Mouse (Mus musculus) embryonic facial prominence, embryonic 14.5 days (tissue): ENCODE measurements at regions not wholly inside any gene's neighbourhood (a gene's known extent, or its start where the extent isn't known, plus 50 kb on each side); places are given as distances from the start of the nearest gene placed in this dataset.

Experiments
- ATAC-seq: fragments of 200-750 bp; cut with Nextera tagmentation; 2 replicates; pipeline ENCODE4 v1.8.0; 2017; ENCODE audit warnings: low read depth, moderate number of reproducible peaks, moderate TSS enrichment
- DNase-seq: peaks from one replicate; pipeline ENCODE4 v3.0.0-alpha.2; 2015; ENCODE audit warnings: low spot score
- H3K27ac ChIP-seq: fragments of 300-500 bp; sonication (generic); replicated peaks from 2 replicates; pipeline ENCODE4 v1.5.1; 2014; ENCODE audit warnings: low read depth, mild to moderate bottlenecking, low read length, moderate library complexity
- H3K27me3 ChIP-seq: fragments of 300-500 bp; sonication (generic); replicated peaks from 2 replicates; pipeline ENCODE4 v1.6.1; 2014; ENCODE audit warnings: low read length; ENCODE audit not compliant: control insufficient read depth, insufficient read depth
- H3K36me3 ChIP-seq: fragments of 300-500 bp; sonication (generic); 2 replicates; pipeline ENCODE4 v1.6.1; 2014; ENCODE audit warnings: low read length, mixed read lengths; ENCODE audit not compliant: control insufficient read depth, insufficient read depth
- H3K4me1 ChIP-seq: fragments of 300-500 bp; sonication (generic); 2 replicates; pipeline ENCODE4 v1.6.1; 2014; ENCODE audit warnings: antibody characterized with exemption, low read length; ENCODE audit not compliant: control insufficient read depth, insufficient read depth
- H3K4me2 ChIP-seq: fragments of 300-500 bp; sonication (generic); 2 replicates; pipeline ENCODE4 v1.6.1; 2014; ENCODE audit warnings: low read depth, mild to moderate bottlenecking, low read length, moderate library complexity, mixed read lengths
- H3K4me3 ChIP-seq: fragments of 300-500 bp; sonication (generic); 2 replicates; pipeline ENCODE4 v1.5.1; 2014; ENCODE audit warnings: low read depth, mild to moderate bottlenecking, low read length
- H3K9ac ChIP-seq: fragments of 300-500 bp; sonication (generic); 2 replicates; pipeline ENCODE4 v1.6.1; 2014; ENCODE audit warnings: low read depth, mild to moderate bottlenecking, low read length, moderate library complexity, mixed read lengths
- H3K9me3 ChIP-seq: fragments of 300-500 bp; sonication (generic); 2 replicates; pipeline ENCODE4 v1.6.1; 2016; ENCODE audit warnings: low read length; ENCODE audit not compliant: control insufficient read depth
- WGBS: fragments of 180-500 bp; shearing (Covaris S2); extraction: QIAGEN DNeasy Blood & Tissue Kit; methylation state at CpG from one replicate; pipeline ENCODE4 v1.1.7; 2014; 5-methylcytosine and 5-hydroxymethylcytosine counted together

DNA sequence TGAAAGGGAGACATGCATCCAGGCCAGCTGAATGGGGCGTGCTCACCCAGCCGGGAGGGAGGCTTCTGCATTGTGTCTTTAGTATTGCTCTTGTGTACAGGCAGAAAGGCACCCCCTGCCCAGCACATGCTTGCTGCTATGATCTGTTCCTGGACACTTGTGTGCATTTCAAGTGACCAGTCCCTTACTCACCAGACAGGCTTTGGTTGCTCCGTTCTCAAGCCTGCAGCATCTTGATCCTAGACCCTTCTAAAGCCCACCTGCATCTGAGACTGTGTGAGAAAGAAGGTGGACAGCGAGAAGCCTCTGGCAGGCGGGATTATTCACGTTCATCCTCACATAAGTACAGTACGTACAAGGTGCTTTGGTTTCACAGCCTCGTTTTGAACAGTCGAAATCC is 336.5 kb upstream of the Sall1 start:
- DNase-seq (no peak), ATAC-seq (no peak)
- Histone ChIP-seq H3K4me3 (no peak overlapping the region), H3K9me3 (no peaks in the 10 kb centered on the region), H3K36me3 (no peaks in the 10 kb centered on the region), H3K9ac (no peak overlapping the region), H3K4me2 (no peak overlapping the region), H3K27ac (no peak overlapping the region), H3K4me1 (0 out of 2 replicates have a peak, but pooled peaks cover 3% of the 10 kb centered on the region), H3K27me3 (no peaks in the 10 kb centered on the region)
- WGBS = 86% methylated on average over 9 of the region's 9 CpGs

GRCm38 (mm10) chr8:89372761-89373160 is 328.8 kb upstream of the Sall1 start:
- no peak for ATAC-seq
- Histone ChIP-seq H3K27me3 (no peaks in the 10 kb centered on the region), H3K4me1 (no peaks in the 10 kb centered on the region), H3K4me3 (no peak overlapping the region), H3K27ac (no peak overlapping the region), H3K36me3 (no peaks in the 10 kb centered on the region), H3K9me3 (no peaks in the 10 kb centered on the region), H3K4me2 (no peak overlapping the region), H3K9ac (no peak overlapping the region)
- 80% methylated on average over 3 of the region's 3 CpGs for WGBS
- no peak for DNase-seq

GRCm38 (mm10) chr8:89371773-89372132 is 327.8 kb upstream of the Sall1 start:
- no peaks in the 10 kb centered on the region for H3K27me3 ChIP-seq
- no peak overlapping the region for H3K27ac ChIP-seq
- H3K4me3 ChIP-seq = no peak overlapping the region
- H3K9ac ChIP-seq = no peak overlapping the region
- ATAC-seq (no peak), DNase-seq (no peak)
- H3K4me1 ChIP-seq = no peaks in the 10 kb centered on the region
- no peaks in the 10 kb centered on the region for H3K36me3 ChIP-seq
- 38% methylated on average over 4 of the region's 4 CpGs for WGBS
- no peak overlapping the region for H3K4me2 ChIP-seq
- no peaks in the 10 kb centered on the region for H3K9me3 ChIP-seq

DNA sequence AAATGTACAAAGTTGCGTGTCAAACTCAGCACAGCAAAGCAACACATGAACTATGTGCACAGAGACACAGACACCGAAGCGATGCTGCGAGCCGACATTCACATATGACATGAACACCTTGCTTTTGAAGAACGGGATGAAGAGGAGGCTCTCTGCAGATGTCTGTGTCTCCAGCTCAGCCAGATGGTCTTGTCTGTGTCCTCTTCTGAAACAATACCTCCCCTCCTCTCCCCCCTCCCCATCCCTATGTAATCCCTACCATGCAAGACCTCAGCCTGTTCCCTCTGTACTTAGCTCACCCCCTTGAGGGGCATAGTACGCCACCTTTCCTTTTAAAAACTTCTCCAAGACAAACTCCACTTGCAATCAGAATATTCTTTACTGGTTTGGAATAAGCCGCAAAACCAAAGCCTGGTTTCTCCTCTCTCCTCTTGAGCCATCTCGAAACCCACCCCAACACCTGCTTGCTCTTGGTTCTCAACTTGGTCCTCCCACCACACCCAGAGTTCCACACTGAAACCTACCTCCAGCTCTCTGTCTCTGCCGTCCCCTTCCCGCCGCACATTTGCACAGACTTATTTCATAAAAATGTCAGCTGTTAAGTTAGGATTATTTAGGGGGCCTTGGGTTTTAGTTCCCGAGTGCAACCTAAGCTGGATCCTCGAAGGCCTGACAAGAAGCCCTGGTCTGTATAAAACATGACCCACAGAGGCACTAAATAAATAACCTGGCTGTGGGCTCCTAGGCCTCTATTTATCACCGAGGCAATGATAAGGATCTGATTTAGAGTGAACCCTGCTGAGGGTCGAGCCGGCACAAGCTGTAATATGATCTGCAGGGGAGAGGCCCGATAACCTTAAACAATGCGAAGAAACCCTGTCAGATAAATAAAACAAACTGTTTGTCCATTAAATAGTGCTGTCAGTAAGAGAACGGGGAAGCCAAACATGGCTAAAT is 327.1 kb upstream of the Sall1 start:
- DNase-seq (no peak), ATAC-seq (no peak)
- Histone ChIP-seq H3K36me3 (no peaks in the 10 kb centered on the region), H3K4me1 (no peaks in the 10 kb centered on the region), H3K4me3 (no peak overlapping the region), H3K27ac (no peak overlapping the region), H3K9me3 (no peaks in the 10 kb centered on the region), H3K9ac (no peak overlapping the region), H3K4me2 (no peak overlapping the region), H3K27me3 (no peaks in the 10 kb centered on the region)
- WGBS = 54% methylated on average over 20 of the region's 20 CpGs

DNA sequence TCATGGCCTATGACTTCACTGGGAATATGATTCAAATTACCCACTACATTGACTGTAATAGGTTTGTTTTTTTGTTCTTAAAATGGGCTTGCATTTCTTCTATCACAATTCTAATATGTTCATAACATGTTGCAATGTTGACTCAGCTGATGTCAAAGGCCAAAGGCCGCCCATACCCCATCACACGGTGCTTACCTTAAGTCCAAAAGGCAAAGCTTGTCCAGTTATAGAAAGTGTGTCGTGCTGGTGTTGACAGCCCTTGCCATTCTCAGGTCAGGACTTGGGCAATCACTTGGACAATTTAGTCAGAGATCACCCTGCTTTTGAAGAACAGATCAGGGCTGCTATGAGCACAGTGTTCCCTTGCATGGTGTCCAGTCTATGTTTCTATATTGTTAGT is 321.5 kb upstream of the Sall1 start:
- Histone ChIP-seq H3K4me1 (no peaks in the 10 kb centered on the region), H3K4me3 (no peak overlapping the region), H3K9ac (no peak overlapping the region), H3K4me2 (no peak overlapping the region), H3K27me3 (no peaks in the 10 kb centered on the region), H3K27ac (no peak overlapping the region), H3K9me3 (no peaks in the 10 kb centered on the region), H3K36me3 (no peaks in the 10 kb centered on the region)
- WGBS = 85% methylated on average over 3 of the region's 3 CpGs
- ATAC-seq (no peak), DNase-seq (no peak)

DNA sequence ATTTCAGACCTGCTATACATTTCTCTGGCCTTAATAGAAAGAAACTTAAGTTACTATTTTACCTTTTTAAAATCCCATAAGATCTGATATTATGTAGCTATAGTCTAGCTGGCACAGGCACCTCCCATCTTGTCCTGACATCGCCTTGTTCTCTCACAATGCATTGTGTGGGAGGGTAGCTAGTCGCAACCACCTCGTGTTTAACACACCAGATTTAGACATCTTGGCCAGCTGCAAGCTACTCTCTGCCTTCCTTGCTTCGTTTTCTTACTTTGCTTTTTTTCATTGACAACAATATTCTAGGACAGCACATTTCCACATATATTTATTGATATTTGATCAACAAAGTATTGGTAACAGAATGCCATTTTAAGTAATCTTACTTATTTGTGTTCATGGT is 314.4 kb upstream of the Sall1 start:
- 75% methylated on average over 4 of the region's 4 CpGs for WGBS
- H3K27me3 ChIP-seq = no peaks in the 10 kb centered on the region
- H3K9me3 ChIP-seq = no peaks in the 10 kb centered on the region
- H3K36me3 ChIP-seq = no peaks in the 10 kb centered on the region
- DNase-seq (no peak), ATAC-seq (no peak)
- H3K4me2 ChIP-seq = no peak overlapping the region
- H3K4me1 ChIP-seq = no peaks in the 10 kb centered on the region
- H3K27ac ChIP-seq = no peak overlapping the region
- H3K9ac ChIP-seq = no peak overlapping the region
- H3K4me3 ChIP-seq = no peak overlapping the region

GRCm38 (mm10) chr8:89345547-89345946 is 301.6 kb upstream of the Sall1 start:
- no peaks in the 10 kb centered on the region for H3K9me3 ChIP-seq
- H3K4me2 ChIP-seq = no peak overlapping the region
- DNase-seq (no peak), ATAC-seq (no peak)
- H3K27me3 ChIP-seq = no peaks in the 10 kb centered on the region
- H3K36me3 ChIP-seq = no peaks in the 10 kb centered on the region
- no peak overlapping the region for H3K4me3 ChIP-seq
- no peak overlapping the region for H3K9ac ChIP-seq
- 84% methylated on average over 3 of the region's 3 CpGs for WGBS
- no peak overlapping the region for H3K27ac ChIP-seq
- no peaks in the 10 kb centered on the region for H3K4me1 ChIP-seq

DNA sequence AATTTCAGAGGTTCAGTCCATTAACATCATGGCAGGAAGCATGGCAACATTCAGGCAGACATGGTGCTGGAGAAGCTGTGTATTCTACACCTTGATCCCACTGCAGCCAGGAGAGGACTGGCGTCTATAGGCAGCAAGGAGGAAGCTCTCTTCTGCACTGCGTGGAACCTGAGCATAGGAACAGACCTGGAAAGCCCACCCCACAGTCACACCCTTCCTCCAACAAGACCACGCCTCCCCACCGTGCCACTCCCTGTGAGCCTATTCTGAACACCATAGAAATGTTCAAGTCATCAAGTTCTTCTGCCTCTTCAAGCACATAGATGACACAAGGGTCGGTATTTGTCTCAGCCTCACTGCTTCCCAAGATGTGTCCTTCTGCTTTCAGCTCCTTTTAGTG is 297.7 kb upstream of the Sall1 start:
- no peaks in the 10 kb centered on the region for H3K27me3 ChIP-seq
- ATAC-seq (no peak), DNase-seq (no peak)
- H3K9ac ChIP-seq = no peak overlapping the region
- no peaks in the 10 kb centered on the region for H3K36me3 ChIP-seq
- no peak overlapping the region for H3K27ac ChIP-seq
- WGBS = 88% methylated on average over 5 of the region's 5 CpGs
- H3K9me3 ChIP-seq = no peaks in the 10 kb centered on the region
- no peak overlapping the region for H3K4me3 ChIP-seq
- no peak overlapping the region for H3K4me2 ChIP-seq
- no peaks in the 10 kb centered on the region for H3K4me1 ChIP-seq

DNA sequence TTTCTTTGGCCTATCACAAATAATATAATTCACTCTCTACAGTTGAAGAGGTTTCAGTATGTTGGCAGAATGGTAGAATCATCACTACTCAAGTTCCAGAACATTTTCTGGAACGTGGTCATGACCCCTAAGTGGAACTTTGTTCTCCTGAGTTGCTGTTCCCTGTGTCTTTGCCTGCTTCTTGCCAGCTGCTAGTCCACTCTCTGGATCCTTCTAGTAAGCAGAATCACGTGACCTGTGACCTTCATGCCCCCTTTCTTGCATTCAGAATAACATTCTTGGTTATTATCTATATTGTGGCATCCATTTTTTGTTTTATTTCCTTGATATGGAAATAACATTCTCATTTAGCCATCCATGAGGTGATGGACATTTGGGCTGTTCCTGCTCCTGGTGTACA is 291.5 kb upstream of the Sall1 start:
- no peak overlapping the region for H3K9ac ChIP-seq
- no peak overlapping the region for H3K4me3 ChIP-seq
- H3K4me1 ChIP-seq = no peaks in the 10 kb centered on the region
- H3K36me3 ChIP-seq = no peaks in the 10 kb centered on the region
- no peaks in the 10 kb centered on the region for H3K27me3 ChIP-seq
- ATAC-seq (no peak), DNase-seq (no peak)
- H3K27ac ChIP-seq = no peak overlapping the region
- WGBS = 76% methylated on average over 2 of the region's 2 CpGs
- no peaks in the 10 kb centered on the region for H3K9me3 ChIP-seq
- no peak overlapping the region for H3K4me2 ChIP-seq
